Mouse (Mus musculus) C2C12 (cell line): ENCODE data around the gene Ebf1.

Experiments used
- CTCF ChIP-seq: IDR thresholded peaks from one replicate; pipeline ENCODE4 v1.5.1; 2011; ENCODE audit not compliant: control insufficient read depth, insufficient read depth, insufficient read length
- USF1 ChIP-seq: IDR thresholded peaks from one replicate; pipeline ENCODE4 v1.6.1; 2011; ENCODE audit warnings: low read depth, mild to moderate bottlenecking, control low read depth, moderate library complexity

DNA sequence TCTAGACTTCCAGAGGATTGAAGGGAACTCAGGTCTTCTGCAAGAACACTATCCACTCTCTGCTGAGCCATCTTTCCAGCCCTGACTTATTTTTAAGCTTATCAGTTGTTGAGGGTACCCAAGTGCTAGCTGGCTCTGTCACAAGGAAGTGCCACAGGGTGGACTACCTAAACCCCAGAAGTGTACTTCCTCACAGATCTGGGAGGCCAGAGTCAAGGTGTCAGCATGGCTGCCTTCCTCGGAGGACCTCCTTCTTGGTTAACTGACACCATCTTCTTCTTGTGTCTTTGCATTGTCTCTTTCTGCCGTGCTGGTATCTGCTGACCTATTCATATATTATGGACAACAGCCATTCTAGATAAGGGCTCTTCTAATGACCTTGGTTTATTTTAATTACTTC, 89.3 kb downstream of the Ebf1 start:
- TF ChIP-seq CTCF (no peak), USF1 (no peak)
